Mouse (Mus musculus) heart, embryonic 10.5 days (tissue): ENCODE data around the gene Gm21822. TPM values are rescaled to one million over a fixed set of nuclear protein-coding genes. Genes with fewer than 3 reads are reported as not detected.
"Not testable (repeated sequence)": the region's sequence is repeated elsewhere in the genome, so short reads cannot be mapped to it uniquely, and the experiment has no call there.

Experiments
- DNase-seq: peaks from one replicate; pipeline ENCODE4 v3.0.0-alpha.2; 2017; ENCODE audit warnings: low spot score
- H3K27ac ChIP-seq: fragments of 300-500 bp; sonication (generic); 2 replicates; pipeline ENCODE4 v1.5.1; 2016; ENCODE audit warnings: mild to moderate bottlenecking
- H3K27me3 ChIP-seq: fragments of 300-500 bp; sonication (generic); 2 replicates; pipeline ENCODE4 v1.6.1; 2016; ENCODE audit warnings: mild to moderate bottlenecking; ENCODE audit not compliant: poor library complexity, insufficient read depth, severe bottlenecking
- H3K36me3 ChIP-seq: fragments of 300-500 bp; sonication (generic); 2 replicates; pipeline ENCODE4 v1.6.1; 2016; ENCODE audit warnings: mild to moderate bottlenecking, moderate library complexity
- H3K4me1 ChIP-seq: fragments of 300-500 bp; sonication (generic); 2 replicates; pipeline ENCODE4 v1.6.1; 2016; ENCODE audit warnings: mild to moderate bottlenecking
- H3K4me3 ChIP-seq: fragments of 300-500 bp; sonication (generic); 2 replicates; pipeline ENCODE4 v1.5.1; 2016; ENCODE audit warnings: mild to moderate bottlenecking, moderate library complexity
- H3K9me3 ChIP-seq: fragments of 300-500 bp; sonication (generic); 2 replicates; pipeline ENCODE4 v1.6.1; 2016; ENCODE audit warnings: mild to moderate bottlenecking, moderate library complexity
- WGBS: fragments of 180-500 bp; shearing (Covaris S2); methylation state at CpG from one replicate; pipeline ENCODE4 v1.1.7; 2016; 5-methylcytosine and 5-hydroxymethylcytosine counted together
- polyA plus RNA-seq: library from polyadenylated mRNA; unstranded; fragments of >200 nt; fragmentation: Nextera tagmentation; extraction: Ambion mirVana; gene quantifications from 2 replicates; pipeline ENCODE4 v1.2.1, GENCODE M21; 2016

Gm21822 gene
- polyA plus RNA-seq = not detected in 2 replicates

DNA sequence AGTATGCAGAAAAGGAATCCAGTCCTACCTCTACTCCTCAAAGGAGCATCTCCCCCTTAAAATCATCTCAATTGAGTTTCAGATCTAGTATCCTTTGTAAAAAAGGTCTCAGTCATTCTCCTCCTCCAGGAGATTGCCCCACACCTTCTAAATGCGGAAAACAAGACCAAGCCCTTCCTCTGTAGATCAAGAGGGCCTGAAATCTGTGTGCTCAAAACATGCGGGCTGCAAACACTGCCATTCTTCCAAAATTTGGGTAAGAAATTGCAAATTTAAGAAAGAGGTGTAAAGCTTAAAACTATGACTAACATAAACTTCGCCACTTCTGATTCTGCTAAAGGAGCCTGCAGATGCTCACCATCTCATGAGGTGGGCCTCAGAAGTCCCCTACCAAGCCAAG is at the start of gene Gm21822:
Gm21822 (plus strand) TSS at position 301 of the 400 bp plus-strand sequence.
- no CpG with 5 or more reads among the region's 3 CpGs for WGBS
- not testable (repeated sequence) for H3K36me3 ChIP-seq, H3K9me3 ChIP-seq, H3K27ac ChIP-seq, H3K4me1 ChIP-seq, H3K27me3 ChIP-seq, H3K4me3 ChIP-seq, DNase-seq
